Mouse (Mus musculus): ENCODE data around the gene Gbgt1.

- TF ChIP-seq CTCF (IDR thresholded peaks at IDR 0.05; ENCODE audit: low read depth) (no peak), EP300 (IDR thresholded peaks at IDR 0.05; ENCODE audit: low read depth) (no peak)
Observed at GRCm38 (mm10) chr2:28543894-28544293, 47.2 kb downstream of the Gbgt1 start.

Data from liver, postnatal 0 days (tissue).